Mouse (Mus musculus): ENCODE data around the gene Plbd2. TPM values are rescaled to one million over a fixed set of nuclear protein-coding genes. Genes with fewer than 3 reads are reported as not detected.

Gene Plbd2
- polyA plus RNA-seq, 1 experiment = 35.6 TPM

- WGBS = 4% methylated on average over 60 of the region's 61 CpGs
- no peak overlapping the region; the same call in 1 of the 2 replicates for H3K4me3 ChIP-seq (ENCODE audit: extremely low read depth, insufficient read depth, insufficient read length)
Observed at GRCm38 (mm10) chr5:120439887-120440670, 63.3 kb downstream of the Plbd2 start.

GRCm38 (mm10) chr5:120438991-120439710 is 64.3 kb downstream of the Plbd2 start:
- no peak overlapping the region for H3K4me3 ChIP-seq (ENCODE audit: extremely low read depth, insufficient read depth, insufficient read length)
- no peaks in the 10 kb centered on the region for H3K36me3 ChIP-seq (ENCODE audit: control insufficient read depth, insufficient read depth, low read length)
- 0 out of 2 replicates have a peak, but pooled peaks cover 4% of the 10 kb centered on the region for H3K4me1 ChIP-seq (ENCODE audit: control insufficient read depth, insufficient read depth, insufficient read length)
- H3K27me3 ChIP-seq (ENCODE audit: control insufficient read depth, insufficient read depth, low read length) = peaks cover 40% of the 10 kb centered on the region
- 8% methylated on average over 27 of the region's 27 CpGs for WGBS
- TF ChIP-seq CTCF (IDR thresholded peaks at IDR 0.05; ENCODE audit: extremely low read depth, insufficient read depth, insufficient read length, insufficient replicate concordance) (no peak), POLR2A (IDR thresholded peaks at IDR 0.05; ENCODE audit: low read depth, low read length) (no peak)
- DNase-seq (ENCODE audit: low read depth in 1 of 2, low spot score in 2 of 2) = no peak
- H3K27ac ChIP-seq (ENCODE audit: insufficient read depth, low read length) = no peak overlapping the region

More at GRCm38 (mm10) chr5:120439887-120440670, 63.3 kb downstream of the Plbd2 start:
- Histone ChIP-seq H3K4me1 (ENCODE audit: control insufficient read depth, insufficient read depth, insufficient read length) (0 out of 2 replicates have a peak, but pooled peaks cover 4% of the 10 kb centered on the region), H3K36me3 (ENCODE audit: control insufficient read depth, insufficient read depth, low read length) (no peaks in the 10 kb centered on the region), H3K27me3 (ENCODE audit: control insufficient read depth, insufficient read depth, low read length) (peaks cover 32% of the 10 kb centered on the region), H3K27ac (ENCODE audit: insufficient read depth, low read length) (no peak overlapping the region)
- TF ChIP-seq CTCF (IDR thresholded peaks at IDR 0.05; ENCODE audit: extremely low read depth, insufficient read depth, insufficient read length, insufficient replicate concordance) (no peak), POLR2A (IDR thresholded peaks at IDR 0.05; ENCODE audit: low read depth, low read length) (no peak)
- no peak for DNase-seq (ENCODE audit: low read depth in 1 of 2, low spot score in 2 of 2)

GRCm38 (mm10) chr5:120438469-120438868 is 65.0 kb downstream of the Plbd2 start:
- H3K4me3 ChIP-seq (ENCODE audit: extremely low read depth, insufficient read depth, insufficient read length) = no peak overlapping the region
- H3K27me3 ChIP-seq (ENCODE audit: control insufficient read depth, insufficient read depth, low read length) = peaks cover 40% of the 10 kb centered on the region
- H3K36me3 ChIP-seq (ENCODE audit: control insufficient read depth, insufficient read depth, low read length) = no peaks in the 10 kb centered on the region
- no peak for DNase-seq (ENCODE audit: low read depth in 1 of 2, low spot score in 2 of 2)
- 0 out of 2 replicates have a peak, but pooled peaks cover 4% of the 10 kb centered on the region for H3K4me1 ChIP-seq (ENCODE audit: control insufficient read depth, insufficient read depth, insufficient read length)
- no peak overlapping the region for H3K27ac ChIP-seq (ENCODE audit: insufficient read depth, low read length)
- 4% methylated on average over 13 of the region's 13 CpGs for WGBS
- TF ChIP-seq CTCF (IDR thresholded peaks at IDR 0.05; ENCODE audit: extremely low read depth, insufficient read depth, insufficient read length, insufficient replicate concordance) = no peak
- TF ChIP-seq POLR2A (IDR thresholded peaks at IDR 0.05; ENCODE audit: low read depth, low read length) = no peak

- Histone ChIP-seq H3K27ac (ENCODE audit: insufficient read depth, low read length) (no peak overlapping the region), H3K4me3 (ENCODE audit: extremely low read depth, insufficient read depth, insufficient read length) (no peak overlapping the region), H3K27me3 (ENCODE audit: control insufficient read depth, insufficient read depth, low read length) (peaks cover 42% of the 10 kb centered on the region), H3K36me3 (ENCODE audit: control insufficient read depth, insufficient read depth, low read length) (no peaks in the 10 kb centered on the region), H3K4me1 (ENCODE audit: control insufficient read depth, insufficient read depth, insufficient read length) (0 out of 2 replicates have a peak, but pooled peaks cover 4% of the 10 kb centered on the region)
- TF ChIP-seq POLR2A (IDR thresholded peaks at IDR 0.05; ENCODE audit: low read depth, low read length) = no peak
- TF ChIP-seq CTCF (IDR thresholded peaks at IDR 0.05; ENCODE audit: extremely low read depth, insufficient read depth, insufficient read length, insufficient replicate concordance) = no peak
- WGBS = 3% methylated on average over 33 of the region's 33 CpGs
- DNase-seq (ENCODE audit: low read depth in 1 of 2, low spot score in 2 of 2) = no peak
Observed at GRCm38 (mm10) chr5:120437986-120438385, 65.4 kb downstream of the Plbd2 start.

- TF ChIP-seq POLR2A (IDR thresholded peaks at IDR 0.05; ENCODE audit: low read depth, low read length) = no peak
- no peak for DNase-seq (ENCODE audit: low read depth in 1 of 2, low spot score in 2 of 2)
- H3K27ac ChIP-seq (ENCODE audit: insufficient read depth, low read length) = no peak overlapping the region
- H3K36me3 ChIP-seq (ENCODE audit: control insufficient read depth, insufficient read depth, low read length) = no peaks in the 10 kb centered on the region
- H3K4me1 ChIP-seq (ENCODE audit: control insufficient read depth, insufficient read depth, insufficient read length) = 0 out of 2 replicates have a peak, but pooled peaks cover 4% of the 10 kb centered on the region
- 6% methylated on average over 17 of the region's 17 CpGs for WGBS
- peaks cover 42% of the 10 kb centered on the region for H3K27me3 ChIP-seq (ENCODE audit: control insufficient read depth, insufficient read depth, low read length)
- H3K4me3 ChIP-seq (ENCODE audit: extremely low read depth, insufficient read depth, insufficient read length) = no peak overlapping the region
Observed at GRCm38 (mm10) chr5:120437539-120437938, 65.9 kb downstream of the Plbd2 start.

GRCm38 (mm10) chr5:120436885-120437495 is 66.4 kb downstream of the Plbd2 start:
- Histone ChIP-seq H3K4me3 (ENCODE audit: extremely low read depth, insufficient read depth, insufficient read length) (no peak overlapping the region), H3K36me3 (ENCODE audit: control insufficient read depth, insufficient read depth, low read length) (no peaks in the 10 kb centered on the region), H3K27ac (ENCODE audit: insufficient read depth, low read length) (no peak overlapping the region), H3K27me3 (ENCODE audit: control insufficient read depth, insufficient read depth, low read length) (peaks cover 47% of the 10 kb centered on the region), H3K4me1 (ENCODE audit: control insufficient read depth, insufficient read depth, insufficient read length) (0 out of 2 replicates have a peak, but pooled peaks cover 4% of the 10 kb centered on the region)
- TF ChIP-seq POLR2A (IDR thresholded peaks at IDR 0.05; ENCODE audit: low read depth, low read length) = no peak
- no peak for TF ChIP-seq CTCF (IDR thresholded peaks at IDR 0.05; ENCODE audit: extremely low read depth, insufficient read depth, insufficient read length, insufficient replicate concordance)
- WGBS = 3% methylated on average over 18 of the region's 18 CpGs
- no peak for DNase-seq (ENCODE audit: low read depth in 1 of 2, low spot score in 2 of 2)
